Mouse (Mus musculus) limb, embryonic 14.5 days (tissue): Measurements from ENCODE around the gene Piga. TPM values are rescaled to one million over a fixed set of nuclear protein-coding genes. Genes with fewer than 3 reads are reported as not detected.

Experiments
- ATAC-seq: fragments of 200-750 bp; cut with Nextera tagmentation; 2 replicates; pipeline ENCODE4 v1.8.0; 2017; ENCODE audit warnings: low read depth, moderate number of reproducible peaks, moderate TSS enrichment; ENCODE audit not compliant: low FRiP score
- DNase-seq: peaks from one replicate; pipeline ENCODE4 v3.0.0-alpha.2; 2015; ENCODE audit warnings: low spot score
- H3K27ac ChIP-seq: fragments of 300-500 bp; sonication (generic); replicated peaks from 2 replicates; pipeline ENCODE4 v1.5.1; 2014; ENCODE audit warnings: low read depth, mild to moderate bottlenecking, low read length, moderate library complexity, mixed read lengths
- H3K27me3 ChIP-seq: fragments of 300-500 bp; sonication (generic); 2 replicates; pipeline ENCODE4 v1.6.1; 2014; ENCODE audit warnings: low read length, mixed read lengths; ENCODE audit not compliant: control insufficient read depth, insufficient read depth
- H3K36me3 ChIP-seq: fragments of 300-500 bp; sonication (generic); 2 replicates; pipeline ENCODE4 v1.6.1; 2014; ENCODE audit warnings: mild to moderate bottlenecking, low read length, moderate library complexity, mixed read lengths; ENCODE audit not compliant: control insufficient read depth, insufficient read depth
- H3K4me1 ChIP-seq: fragments of 300-500 bp; sonication (generic); 2 replicates; pipeline ENCODE4 v1.6.1; 2014; ENCODE audit warnings: antibody characterized with exemption, low read length, mixed read lengths; ENCODE audit not compliant: control insufficient read depth, insufficient read depth
- H3K4me2 ChIP-seq: fragments of 300-500 bp; sonication (generic); replicated peaks from 2 replicates; pipeline ENCODE4 v1.6.1; 2014; ENCODE audit warnings: low read depth, mild to moderate bottlenecking, low read length, moderate library complexity; ENCODE audit not compliant: severe bottlenecking
- H3K4me3 ChIP-seq: fragments of 300-500 bp; sonication (generic); replicated peaks from 2 replicates; pipeline ENCODE4 v1.5.1; 2014; ENCODE audit warnings: low read length
- H3K9ac ChIP-seq: fragments of 300-500 bp; sonication (generic); 2 replicates; pipeline ENCODE4 v1.6.1; 2014; ENCODE audit warnings: mild to moderate bottlenecking, low read depth, low read length, moderate library complexity; ENCODE audit not compliant: severe bottlenecking
- H3K9me3 ChIP-seq: fragments of 300-500 bp; sonication (generic); 2 replicates; pipeline ENCODE4 v1.6.1; 2016; ENCODE audit warnings: low read length; ENCODE audit not compliant: control insufficient read depth
- POLR2A ChIP-seq: fragments of 200-500 bp; IDR thresholded peaks from 2 replicates; pipeline ENCODE4 v1.8.0; 2012; ENCODE audit warnings: inconsistent platforms, mild to moderate bottlenecking, moderate library complexity, borderline replicate concordance; ENCODE audit not compliant: insufficient read depth, insufficient read length; ENCODE audit errors: extremely low read depth
- WGBS: fragments of 180-500 bp; shearing (Covaris S2); extraction: QIAGEN DNeasy Blood & Tissue Kit; methylation state at CpG from one replicate; pipeline ENCODE4 v1.1.7; 2014; 5-methylcytosine and 5-hydroxymethylcytosine counted together
- polyA plus RNA-seq, 2 experiments: library from polyadenylated mRNA; depleted of rRNA in 1 of 2; stranded (reverse) in 1 of 2; unstranded in 1 of 2; fragments of >200 nt; fragmentation: Nextera tagmentation in 1 of 2; extraction: Ambion mirVana in 1 of 2; gene quantifications; 2 replicates each; pipeline versions ENCODE4 v1.2.1 to v1.2.3; 2012 to 2014

The Piga gene
- polyA plus RNA-seq, 2 experiments: 9.4 to 11.0 TPM

GRCm38 (mm10) chrX:164447682-164448071 lies 28.1 kb downstream of the Piga start:
- no peak overlapping the region for H3K4me3 ChIP-seq
- H3K27me3 ChIP-seq: 0 out of 2 replicates have a peak, but pooled peaks cover 3% of the 10 kb centered on the region
- no peaks in the 10 kb centered on the region for H3K4me1 ChIP-seq
- H3K9ac ChIP-seq: no peak overlapping the region
- no peaks in the 10 kb centered on the region for H3K9me3 ChIP-seq
- H3K27ac ChIP-seq: no peak overlapping the region
- no peak for TF ChIP-seq POLR2A
- 75% methylated on average over 2 of the region's 2 CpGs for WGBS
- ATAC-seq (no peak), DNase-seq (no peak)
- H3K36me3 ChIP-seq: no peaks in the 10 kb centered on the region
- H3K4me2 ChIP-seq: no peak overlapping the region

GRCm38 (mm10) chrX:164449201-164449600 lies 29.6 kb downstream of the Piga start:
- Histone ChIP-seq H3K9me3 (no peaks in the 10 kb centered on the region), H3K4me3 (no peak overlapping the region), H3K27ac (no peak overlapping the region), H3K4me1 (no peaks in the 10 kb centered on the region), H3K27me3 (no peaks in the 10 kb centered on the region), H3K36me3 (no peaks in the 10 kb centered on the region), H3K9ac (no peak overlapping the region), H3K4me2 (no peak overlapping the region)
- 26% methylated on average over 3 of the region's 3 CpGs for WGBS
- DNase-seq (peak; percentile 81), ATAC-seq (no peak)
- no peak for TF ChIP-seq POLR2A

DNA sequence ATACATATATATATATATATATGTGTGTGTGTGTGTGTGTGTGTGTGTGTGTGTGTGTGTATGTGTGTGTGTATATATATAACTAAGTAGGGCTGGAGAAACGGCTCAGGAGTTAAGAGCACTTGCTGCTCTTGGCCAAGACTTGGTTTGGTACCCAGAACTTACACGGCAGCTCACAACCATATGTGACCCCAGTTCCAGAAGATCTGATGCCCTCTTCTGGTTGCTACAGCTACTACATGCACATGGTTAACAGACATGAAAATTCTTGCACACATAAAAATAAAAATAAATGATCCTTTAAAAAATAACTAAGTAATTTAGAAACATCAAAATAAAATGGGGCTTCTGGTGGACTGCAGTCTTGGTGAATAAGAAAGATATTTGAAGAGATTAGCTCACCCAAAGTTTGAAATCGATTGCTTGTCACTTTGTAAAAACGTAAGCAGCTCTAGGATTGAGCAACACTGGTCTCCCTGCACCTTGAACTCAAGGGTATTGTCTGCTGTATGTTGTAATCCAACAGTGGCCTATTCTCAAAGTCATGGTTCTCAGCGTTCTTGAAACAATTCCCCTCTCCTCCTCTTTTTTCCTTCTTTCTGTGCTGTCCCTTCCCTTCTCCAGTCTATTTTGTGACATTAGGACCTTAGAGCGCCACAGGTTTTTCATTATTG lies 39.8 kb downstream of the Piga start:
- no peaks in the 10 kb centered on the region; the same call in 1 of the 2 replicates for H3K27me3 ChIP-seq
- H3K4me3 ChIP-seq: no peak overlapping the region
- no peaks in the 10 kb centered on the region for H3K4me1 ChIP-seq
- no peak for DNase-seq
- TF ChIP-seq POLR2A: no peak
- no peak overlapping the region for H3K27ac ChIP-seq
- H3K36me3 ChIP-seq: no peaks in the 10 kb centered on the region
- H3K4me2 ChIP-seq: no peak overlapping the region
- no peak for ATAC-seq
- 66% methylated on average over 6 of the region's 6 CpGs for WGBS
- no peak overlapping the region for H3K9ac ChIP-seq
- no peaks in the 10 kb centered on the region for H3K9me3 ChIP-seq

Other genes starting within 250 kb of the Piga start
- gene Bmx, start 161.6 kb upstream of the Piga start, polyA plus RNA-seq (2012; rRNA removed): 0.31 and 0.48 TPM in 2 replicates
- 0.50 and 0.79 TPM in 2 replicates for gene Bmx, start 161.6 kb upstream of the Piga start, polyA plus RNA-seq (2014; fragmentation: Nextera tagmentation; extraction: Ambion mirVana)
- 2.6 and 3.1 TPM in 2 replicates for gene Pir, start 150.4 kb upstream of the Piga start, polyA plus RNA-seq (2012; rRNA removed)
- 4.7 and 5.9 TPM in 2 replicates for gene Pir, start 150.4 kb upstream of the Piga start, polyA plus RNA-seq (2014; fragmentation: Nextera tagmentation; extraction: Ambion mirVana)
- gene Vegfd, start 46.4 kb upstream of the Piga start, polyA plus RNA-seq (2012; rRNA removed): 7.2 and 9.1 TPM in 2 replicates
- gene Vegfd, start 46.4 kb upstream of the Piga start, polyA plus RNA-seq (2014; fragmentation: Nextera tagmentation; extraction: Ambion mirVana): 7.7 and 8.0 TPM in 2 replicates
- gene Asb11, start 17.2 kb downstream of the Piga start, polyA plus RNA-seq (2012; rRNA removed): 0.10 TPM in 2 replicates
- not detected in 2 replicates for gene Asb11, start 17.2 kb downstream of the Piga start, polyA plus RNA-seq (2014; fragmentation: Nextera tagmentation; extraction: Ambion mirVana)
- 1.8 and 2.3 TPM in 2 replicates for gene Asb9, start 86.5 kb downstream of the Piga start, polyA plus RNA-seq (2012; rRNA removed)
- 1.00 and 1.4 TPM in 2 replicates for gene Asb9, start 86.5 kb downstream of the Piga start, polyA plus RNA-seq (2014; fragmentation: Nextera tagmentation; extraction: Ambion mirVana)